Mouse (Mus musculus) MEL (cell line): ENCODE results near the gene Rccd1.

Experiments
- CTCF ChIP-seq, 3 experiments: IDR thresholded peaks in 2 of 3; conservative IDR thresholded peaks in 1 of 3; 2 replicates each; pipeline ENCODE4 v1.5.1; 2011 to 2012; ENCODE audit warnings: low read length in 3 of 3, low read depth in 2 of 3, mild to moderate bottlenecking in 2 of 3, improper control_type of control experiment in 1 of 3, inconsistent platforms in 1 of 3, mixed read lengths in 1 of 3, moderate library complexity in 1 of 3; ENCODE audit not compliant: control insufficient read depth in 1 of 3, insufficient read depth in 1 of 3, poor library complexity in 1 of 3, severe bottlenecking in 1 of 3
- E2F4 ChIP-seq: IDR thresholded peaks from 2 replicates; pipeline ENCODE4 v1.6.1; 2011; ENCODE audit warnings: low read depth, low read length, improper control_type of control experiment, borderline replicate concordance
- EP300 ChIP-seq, 2 experiments: IDR thresholded peaks; 2 replicates each; pipeline ENCODE4 v1.6.1; 2011; ENCODE audit warnings: improper control_type of control experiment in 2 of 2, low read length in 2 of 2, low read depth in 1 of 2, mild to moderate bottlenecking in 1 of 2
- GATA1 ChIP-seq: IDR thresholded peaks from 2 replicates; pipeline ENCODE4 v1.6.1; 2011; ENCODE audit warnings: low read depth, low read length, improper control_type of control experiment
- MXI1 ChIP-seq: IDR thresholded peaks from 2 replicates; pipeline ENCODE4 v1.6.1; 2011; ENCODE audit warnings: mild to moderate bottlenecking, low read depth, low read length, improper control_type of control experiment
- POLR2A ChIP-seq, 2 experiments: IDR thresholded peaks; 2 replicates each; pipeline ENCODE4 v1.6.1; 2011 to 2012; ENCODE audit warnings: low read length in 2 of 2, mild to moderate bottlenecking in 2 of 2, control low read depth in 1 of 2, improper control_type of control experiment in 1 of 2, low read depth in 1 of 2, moderate library complexity in 1 of 2; ENCODE audit not compliant: control insufficient read depth in 1 of 2, insufficient read depth in 1 of 2, poor library complexity in 1 of 2
- POLR2AphosphoS2 ChIP-seq: IDR thresholded peaks from 2 replicates; pipeline ENCODE4 v1.6.1; 2011; ENCODE audit warnings: low read length, improper control_type of control experiment
- RCOR1 ChIP-seq: IDR thresholded peaks from 2 replicates; pipeline ENCODE4 v1.6.1; 2012; ENCODE audit warnings: low read depth, mild to moderate bottlenecking, inconsistent platforms, low read length, improper control_type of control experiment
- SMC3 ChIP-seq: IDR thresholded peaks from 2 replicates; pipeline ENCODE4 v1.6.1; 2011; ENCODE audit warnings: low read depth, low read length, improper control_type of control experiment
- USF2 ChIP-seq, 2 experiments: IDR thresholded peaks; 2 replicates each; pipeline ENCODE4 v1.6.1; 2011 to 2012; ENCODE audit warnings: improper control_type of control experiment in 2 of 2, low read length in 2 of 2, borderline replicate concordance in 1 of 2, inconsistent platforms in 1 of 2, low read depth in 1 of 2, mild to moderate bottlenecking in 1 of 2; ENCODE audit not compliant: insufficient read depth in 1 of 2
- ZKSCAN1 ChIP-seq: IDR thresholded peaks from 2 replicates; pipeline ENCODE4 v1.6.1; 2012; ENCODE audit warnings: low read depth, mild to moderate bottlenecking, inconsistent platforms, low read length, improper control_type of control experiment, moderate library complexity

- TF ChIP-seq POLR2A (IDR thresholded peaks at IDR 0.05; ENCODE audit: control insufficient read depth in 1 of 2, insufficient read depth in 1 of 2, low read depth in 1 of 2, low read length in 2 of 2, poor library complexity in 1 of 2), result no peak
- TF ChIP-seq USF2 (IDR thresholded peaks at IDR 0.05; ENCODE audit: borderline replicate concordance in 1 of 2, insufficient read depth in 1 of 2, low read depth in 1 of 2, low read length in 2 of 2), result no peak
- no peak for TF ChIP-seq CTCF (IDR thresholded peaks at IDR 0.05 in 2 of 3, conservative IDR thresholded peaks at IDR 0.05 in 1 of 3; ENCODE audit: control insufficient read depth in 1 of 3, insufficient read depth in 1 of 3, low read depth in 2 of 3, low read length in 3 of 3, poor library complexity in 1 of 3, severe bottlenecking in 1 of 3)
- TF ChIP-seq SMC3, result no peak
- TF ChIP-seq POLR2AphosphoS2, result no peak
- TF ChIP-seq RCOR1, result no peak
- TF ChIP-seq MXI1, result no peak
- TF ChIP-seq GATA1, result no peak
- TF ChIP-seq ZKSCAN1, result no peak
- no peak for TF ChIP-seq E2F4
- TF ChIP-seq EP300 (IDR thresholded peaks at IDR 0.05; ENCODE audit: low read depth in 1 of 2, low read length in 2 of 2), result no peak
These were observed 36.5 kb downstream of the Rccd1 start for GRCm38 (mm10) chr7:80287736-80288135.
